Mouse (Mus musculus) heart, postnatal 25 days (tissue): ENCODE data around the gene Ddi2. TPM values are rescaled to one million over a fixed set of nuclear protein-coding genes. Genes with fewer than 3 reads are reported as not detected.

Experiments used
- DNase-seq: peaks from one replicate; pipeline ENCODE4 v3.0.0; 2022; ENCODE audit warnings: low spot score
- intact Hi-C: fragments of 180-260 bp; cut with DNase I; formaldehyde crosslinking; loops from one replicate; pipeline ENCODE4 v1.15.1; 2025
- total RNA-seq, 2 experiments: library from RNA; stranded (reverse); gene quantifications; 2 replicates each; pipeline ENCODE4 v1.2.3; 2021

The Ddi2 gene
- total RNA-seq, 2 experiments from 2014 or later, result 28.4 to 34.4 TPM

- intact Hi-C loops, result loop anchor here (5.0 kb wide), 1 partner anchor 129 kb away; the partner anchor contains the start of genes Casp9 and Dnajc16
- DNase-seq, result peak; percentile 19
Measured at GRCm38 (mm10) chr4:141663122-141663931, 59.9 kb downstream of the Ddi2 start.

- DNase-seq, result no peak
- intact Hi-C loops, result loop anchor here (5.0 kb wide), 1 partner anchor 131 kb away; the partner anchor contains the start of genes Casp9 and Dnajc16
Measured at GRCm38 (mm10) chr4:141660884-141661283, 62.3 kb downstream of the Ddi2 start.

GRCm38 (mm10) chr4:141659739-141660138, 63.5 kb downstream of the Ddi2 start:
- DNase-seq, result no peak
- intact Hi-C loops, result loop anchor here (5.0 kb wide), 1 partner anchor 133 kb away; the partner anchor contains the start of genes Casp9 and Dnajc16

- intact Hi-C loops, result no loop called here
- DNase-seq, result no peak
Measured at GRCm38 (mm10) chr4:141658846-141659484, 64.3 kb downstream of the Ddi2 start.

- DNase-seq, result no peak
- intact Hi-C loops, result no loop called here
Measured at GRCm38 (mm10) chr4:141656932-141657331, 66.3 kb downstream of the Ddi2 start.

GRCm38 (mm10) chr4:141655908-141656608, 67.2 kb downstream of the Ddi2 start:
- intact Hi-C loops, result no loop called here
- DNase-seq, result peak; percentile 33

- DNase-seq, result no peak
- intact Hi-C loops, result no loop called here
Measured at GRCm38 (mm10) chr4:141654509-141654908, 68.7 kb downstream of the Ddi2 start.

GRCm38 (mm10) chr4:141653813-141654212, 69.4 kb downstream of the Ddi2 start:
- no peak for DNase-seq
- intact Hi-C loops, result no loop called here

GRCm38 (mm10) chr4:141653044-141653443, 70.2 kb downstream of the Ddi2 start:
- no peak for DNase-seq
- intact Hi-C loops, result no loop called here

- intact Hi-C loops, result no loop called here
- DNase-seq, result no peak
Measured at GRCm38 (mm10) chr4:141651944-141652343, 71.3 kb downstream of the Ddi2 start.

- no peak for DNase-seq
- intact Hi-C loops, result no loop called here
Measured at GRCm38 (mm10) chr4:141651286-141651685, 71.9 kb downstream of the Ddi2 start.

GRCm38 (mm10) chr4:141649244-141649643, 74.0 kb downstream of the Ddi2 start:
- DNase-seq, result no peak
- intact Hi-C loops, result no loop called here

- DNase-seq, result no peak
- intact Hi-C loops, result no loop called here
Measured at GRCm38 (mm10) chr4:141648262-141648661, 75.0 kb downstream of the Ddi2 start.

GRCm38 (mm10) chr4:141647187-141647586, 76.0 kb downstream of the Ddi2 start:
- intact Hi-C loops, result no loop called here
- no peak for DNase-seq

- intact Hi-C loops, result no loop called here
- DNase-seq, result no peak
Measured at GRCm38 (mm10) chr4:141645988-141646387, 77.2 kb downstream of the Ddi2 start.

- DNase-seq, result peak; percentile 64
- intact Hi-C loops, result no loop called here
Measured at GRCm38 (mm10) chr4:141643118-141643855, 79.9 kb downstream of the Ddi2 start.

- intact Hi-C loops, result no loop called here
- no peak for DNase-seq
Measured at GRCm38 (mm10) chr4:141641961-141642811, 81.0 kb downstream of the Ddi2 start.

GRCm38 (mm10) chr4:141641353-141641771, 81.9 kb downstream of the Ddi2 start:
- intact Hi-C loops, result no loop called here
- peak; percentile 56 for DNase-seq

GRCm38 (mm10) chr4:141639474-141639873, 83.7 kb downstream of the Ddi2 start:
- no peak for DNase-seq
- intact Hi-C loops, result no loop called here
